Mouse (Mus musculus) MEL (cell line): Measurements from ENCODE around the gene Epb41. TPM values are rescaled to one million over a fixed set of nuclear protein-coding genes. Genes with fewer than 3 reads are reported as not detected.

Experiments
- DNase-seq: peaks from one replicate; pipeline ENCODE4 v3.0.0; 2011; ENCODE audit warnings: low read depth, low spot score
- H3K27ac ChIP-seq: 2 replicates; pipeline ENCODE4 v1.5.1; 2012; ENCODE audit warnings: low read depth, mild to moderate bottlenecking, control low read depth, low read length, moderate library complexity; ENCODE audit not compliant: control insufficient read depth
- H3K27me3 ChIP-seq, 2 experiments: fragments of 150-350 bp in 1 of 2; sonication (generic) in 1 of 2; 2 replicates each; pipeline ENCODE4 v1.6.1; 2012; ENCODE audit warnings: low read length in 2 of 2, mild to moderate bottlenecking in 2 of 2, improper control_type of control experiment in 1 of 2, moderate library complexity in 1 of 2; ENCODE audit not compliant: insufficient read depth in 2 of 2, control insufficient read depth in 1 of 2
- H3K36me3 ChIP-seq, 2 experiments: 2 replicates each; pipeline ENCODE4 v1.6.1; 2012 to 2014; ENCODE audit warnings: low read length in 2 of 2, improper control_type of control experiment in 1 of 2, inconsistent platforms in 1 of 2, mild to moderate bottlenecking in 1 of 2; ENCODE audit not compliant: insufficient read depth in 2 of 2, control insufficient read depth in 1 of 2
- H3K4me1 ChIP-seq, 2 experiments: fragments of 150-350 bp in 1 of 2; sonication (generic) in 1 of 2; 2 replicates each; pipeline ENCODE4 v1.6.1; 2012; ENCODE audit warnings: low read length in 2 of 2, improper control_type of control experiment in 1 of 2, mild to moderate bottlenecking in 1 of 2; ENCODE audit not compliant: insufficient read depth in 2 of 2, control insufficient read depth in 1 of 2
- H3K4me3 ChIP-seq, 2 experiments: fragments of 150-350 bp in 1 of 2; sonication (generic) in 1 of 2; 2 replicates each; pipeline ENCODE4 v1.5.1; 2012; ENCODE audit warnings: low read depth in 2 of 2, low read length in 2 of 2, mild to moderate bottlenecking in 2 of 2, moderate library complexity in 2 of 2, control low read depth in 1 of 2, improper control_type of control experiment in 1 of 2; ENCODE audit not compliant: control insufficient read depth in 1 of 2, insufficient read depth in 1 of 2
- H3K79me2 ChIP-seq: 2 replicates; pipeline ENCODE4 v1.6.1; 2012; ENCODE audit warnings: mild to moderate bottlenecking, low read length, moderate library complexity; ENCODE audit not compliant: control insufficient read depth, poor library complexity, insufficient read depth
- H3K9ac ChIP-seq: 2 replicates; pipeline ENCODE4 v1.6.1; 2012; ENCODE audit warnings: low read depth, mild to moderate bottlenecking, control low read depth, low read length, moderate library complexity; ENCODE audit not compliant: control insufficient read depth, poor library complexity, severe bottlenecking
- H3K9me3 ChIP-seq: fragments of 150-350 bp; sonication (generic); replicated peaks from 2 replicates; pipeline ENCODE4 v1.6.1; 2012; ENCODE audit warnings: mild to moderate bottlenecking, low read length, improper control_type of control experiment, moderate library complexity; ENCODE audit not compliant: insufficient read depth
- BHLHE40 ChIP-seq: IDR thresholded peaks from 2 replicates; pipeline ENCODE4 v1.6.1; 2012; ENCODE audit warnings: low read depth, mild to moderate bottlenecking, inconsistent platforms, low read length, improper control_type of control experiment, borderline replicate concordance
- CHD2 ChIP-seq: IDR thresholded peaks from 2 replicates; pipeline ENCODE4 v1.6.1; 2011; ENCODE audit warnings: low read length, improper control_type of control experiment
- CTCF ChIP-seq, 3 experiments: IDR thresholded peaks in 2 of 3; conservative IDR thresholded peaks in 1 of 3; 2 replicates each; pipeline ENCODE4 v1.5.1; 2011 to 2012; ENCODE audit warnings: low read length in 3 of 3, low read depth in 2 of 3, mild to moderate bottlenecking in 2 of 3, improper control_type of control experiment in 1 of 3, inconsistent platforms in 1 of 3, mixed read lengths in 1 of 3, moderate library complexity in 1 of 3; ENCODE audit not compliant: control insufficient read depth in 1 of 3, insufficient read depth in 1 of 3, poor library complexity in 1 of 3, severe bottlenecking in 1 of 3
- E2F4 ChIP-seq: IDR thresholded peaks from 2 replicates; pipeline ENCODE4 v1.6.1; 2011; ENCODE audit warnings: low read depth, low read length, improper control_type of control experiment, borderline replicate concordance
- EP300 ChIP-seq, 2 experiments: IDR thresholded peaks; 2 replicates each; pipeline ENCODE4 v1.6.1; 2011; ENCODE audit warnings: improper control_type of control experiment in 2 of 2, low read length in 2 of 2, low read depth in 1 of 2, mild to moderate bottlenecking in 1 of 2
- GABPA ChIP-seq: IDR thresholded peaks from 2 replicates; pipeline ENCODE4 v1.6.1; 2012; ENCODE audit warnings: low read depth, mild to moderate bottlenecking, inconsistent platforms, low read length, improper control_type of control experiment, moderate library complexity
- MAFK ChIP-seq: IDR thresholded peaks from 2 replicates; pipeline ENCODE4 v1.6.1; 2011; ENCODE audit warnings: low read depth, mild to moderate bottlenecking, low read length, improper control_type of control experiment, borderline replicate concordance
- MAZ ChIP-seq: IDR thresholded peaks from 2 replicates; pipeline ENCODE4 v1.6.1; 2012; ENCODE audit warnings: low read depth, mild to moderate bottlenecking, inconsistent platforms, low read length, improper control_type of control experiment
- MXI1 ChIP-seq: IDR thresholded peaks from 2 replicates; pipeline ENCODE4 v1.6.1; 2011; ENCODE audit warnings: mild to moderate bottlenecking, low read depth, low read length, improper control_type of control experiment
- MYB ChIP-seq: IDR thresholded peaks from 2 replicates; pipeline ENCODE4 v1.6.1; 2011; ENCODE audit warnings: mild to moderate bottlenecking, low read depth, low read length, improper control_type of control experiment
- MYC ChIP-seq: IDR thresholded peaks from 2 replicates; pipeline ENCODE4 v1.6.1; 2011; ENCODE audit warnings: low read depth, mild to moderate bottlenecking, low read length, improper control_type of control experiment, moderate library complexity
- NELFE ChIP-seq: IDR thresholded peaks from 2 replicates; pipeline ENCODE4 v1.6.1; 2011; ENCODE audit warnings: low read depth, low read length, improper control_type of control experiment
- POLR2AphosphoS2 ChIP-seq: IDR thresholded peaks from 2 replicates; pipeline ENCODE4 v1.6.1; 2011; ENCODE audit warnings: low read length, improper control_type of control experiment
- POLR2AphosphoS5 ChIP-seq: IDR thresholded peaks from 2 replicates; pipeline ENCODE4 v1.6.1; 2012; ENCODE audit warnings: low read depth, borderline replicate concordance, mild to moderate bottlenecking, inconsistent platforms, low read length, moderate library complexity, mixed read lengths
- RAD21 ChIP-seq: IDR thresholded peaks from 2 replicates; pipeline ENCODE4 v1.6.1; 2011; ENCODE audit warnings: mild to moderate bottlenecking, low read depth, low read length, improper control_type of control experiment
- RCOR1 ChIP-seq: IDR thresholded peaks from 2 replicates; pipeline ENCODE4 v1.6.1; 2012; ENCODE audit warnings: low read depth, mild to moderate bottlenecking, inconsistent platforms, low read length, improper control_type of control experiment
- SIN3A ChIP-seq: IDR thresholded peaks from 2 replicates; pipeline ENCODE4 v1.6.1; 2012; ENCODE audit warnings: low read length, improper control_type of control experiment, inconsistent platforms
- SMC3 ChIP-seq: IDR thresholded peaks from 2 replicates; pipeline ENCODE4 v1.6.1; 2011; ENCODE audit warnings: low read depth, low read length, improper control_type of control experiment
- TAL1 ChIP-seq: IDR thresholded peaks from 2 replicates; pipeline ENCODE4 v1.6.1; 2012; ENCODE audit warnings: mild to moderate bottlenecking, inconsistent platforms, low read length, moderate library complexity, mixed read lengths
- USF1 ChIP-seq: IDR thresholded peaks from 2 replicates; pipeline ENCODE4 v1.6.1; 2014; ENCODE audit warnings: low read depth, mild to moderate bottlenecking, inconsistent platforms, low read length, improper control_type of control experiment, moderate library complexity
- ZC3H11A ChIP-seq: IDR thresholded peaks from 2 replicates; pipeline ENCODE4 v1.6.1; 2012; ENCODE audit warnings: low read depth, mild to moderate bottlenecking, inconsistent platforms, low read length, improper control_type of control experiment
- ZKSCAN1 ChIP-seq: IDR thresholded peaks from 2 replicates; pipeline ENCODE4 v1.6.1; 2012; ENCODE audit warnings: low read depth, mild to moderate bottlenecking, inconsistent platforms, low read length, improper control_type of control experiment, moderate library complexity
- ZMIZ1 ChIP-seq: IDR thresholded peaks from 2 replicates; pipeline ENCODE4 v1.6.1; 2012; ENCODE audit warnings: low read depth, mild to moderate bottlenecking, inconsistent platforms, low read length, improper control_type of control experiment, moderate library complexity
- ZNF384 ChIP-seq: IDR thresholded peaks from 2 replicates; pipeline ENCODE4 v1.6.1; 2012; ENCODE audit warnings: low read depth, mild to moderate bottlenecking, inconsistent platforms, low read length, improper control_type of control experiment
- polyA plus RNA-seq, 2 experiments: library from polyadenylated mRNA; stranded (reverse) in 1 of 2; unstranded in 1 of 2; fragments of >175 nt in 1 of 2; fragments of >200 nt in 1 of 2; gene quantifications; 2 replicates each; pipeline versions ENCODE4 v1.2.1 to v1.2.4; 2012; ENCODE audit warnings: low replicate concordance in 2 of 2, low read depth in 1 of 2; ENCODE audit not compliant: insufficient read length in 2 of 2, insufficient read depth in 1 of 2, missing spikeins in 1 of 2
- total RNA-seq: library from RNA; depleted of rRNA; stranded (reverse); fragments of 300-350 nt; gene quantifications from 2 replicates; pipeline ENCODE4 v1.2.3, GENCODE M21; 2012

Epb41 gene
- total and polyA plus RNA-seq, 3 experiments: 36.5 to 115 (median 44.3) TPM

GRCm38 (mm10) chr4:131982881-131983538 lies 92.1 kb downstream of the Epb41 start:
- no peaks in the 10 kb centered on the region for H3K4me1 ChIP-seq
- H3K9me3 ChIP-seq: no peaks in the 10 kb centered on the region
- H3K4me3 ChIP-seq: no peak overlapping the region
- no peaks in the 10 kb centered on the region for H3K79me2 ChIP-seq
- H3K27ac ChIP-seq: no peak overlapping the region
- H3K27me3 ChIP-seq: no peaks in the 10 kb centered on the region
- no peak for TF ChIP-seq NELFE
- no peak for TF ChIP-seq POLR2AphosphoS5
- TF ChIP-seq POLR2AphosphoS2: no peak
- TF ChIP-seq MXI1: no peak
- TF ChIP-seq TAL1: no peak
- TF ChIP-seq ZKSCAN1: no peak
- no peak for TF ChIP-seq EP300 (IDR thresholded peaks at IDR 0.05; ENCODE audit: low read depth in 1 of 2, low read length in 2 of 2)
- no peak for TF ChIP-seq CHD2
- no peak for TF ChIP-seq SMC3
- TF ChIP-seq MAZ: no peak
- TF ChIP-seq USF1: no peak
- no peak for TF ChIP-seq GABPA
- no peak for TF ChIP-seq RCOR1
- no peak for TF ChIP-seq ZNF384
- no peak for TF ChIP-seq BHLHE40
- TF ChIP-seq MYC: no peak
- no peak for TF ChIP-seq MYB
- TF ChIP-seq E2F4: no peak
- DNase-seq: no peak
- no peak overlapping the region for H3K9ac ChIP-seq
- peaks cover 0 to 21% of the 10 kb centered on the region in 2 experiments; a peak in 2 of 4 replicates for H3K36me3 ChIP-seq

- H3K27ac ChIP-seq: no peak overlapping the region
- DNase-seq: peak; percentile 45
- H3K79me2 ChIP-seq: no peaks in the 10 kb centered on the region
- H3K9ac ChIP-seq: no peak overlapping the region
- no peak overlapping the region for H3K4me3 ChIP-seq
- H3K27me3 ChIP-seq: no peaks in the 10 kb centered on the region
- TF ChIP-seq CTCF (IDR thresholded peaks at IDR 0.05 in 2 of 3, conservative IDR thresholded peaks at IDR 0.05 in 1 of 3; ENCODE audit: control insufficient read depth in 1 of 3, insufficient read depth in 1 of 3, low read depth in 2 of 3, low read length in 3 of 3, poor library complexity in 1 of 3, severe bottlenecking in 1 of 3): peak; percentile 15 to 52 (median 31); a peak in 5 of 6 replicates
- TF ChIP-seq POLR2AphosphoS5: no peak
- TF ChIP-seq RAD21: peak; percentile 30
- peak; percentile 28; the same call in 1 of the 2 replicates for TF ChIP-seq ZC3H11A
- TF ChIP-seq SMC3: peak; percentile 69
- no peak for TF ChIP-seq CHD2
- no peak for TF ChIP-seq MAFK
- TF ChIP-seq ZMIZ1: no peak
- TF ChIP-seq SIN3A: no peak
- H3K4me1 ChIP-seq: no peaks in the 10 kb centered on the region
- no peaks in the 10 kb centered on the region for H3K9me3 ChIP-seq
- peaks cover 0 to 18% of the 10 kb centered on the region in 2 experiments; a peak in 2 of 4 replicates for H3K36me3 ChIP-seq
Measured at GRCm38 (mm10) chr4:131981755-131982154, 93.4 kb downstream of the Epb41 start.
